Mouse (Mus musculus): ENCODE results near the gene Cryl1.

DNA sequence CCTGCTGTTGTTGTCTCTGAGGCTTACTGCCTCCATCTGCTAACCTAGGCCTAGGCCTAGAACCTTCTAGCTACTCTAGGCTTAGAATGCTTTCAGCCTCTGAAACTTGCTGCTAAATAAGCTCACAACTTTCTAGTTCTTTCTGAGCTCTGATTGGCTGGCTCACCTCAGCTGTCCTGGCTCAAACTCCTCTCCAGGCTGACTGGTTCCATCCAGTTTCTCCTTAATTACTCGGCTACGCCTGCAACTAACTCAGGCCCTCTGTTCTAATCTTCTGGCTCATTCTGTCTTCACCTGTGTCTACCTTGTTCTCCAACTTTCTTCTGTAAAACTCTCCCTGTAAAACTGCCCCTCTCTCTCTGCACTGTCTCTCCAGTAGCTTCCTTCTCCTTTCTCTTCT lies 2.9 kb downstream of the Cryl1 start:
- no peak for TF ChIP-seq CTCF (IDR thresholded peaks at IDR 0.05; ENCODE audit: low read depth)
- no peak for TF ChIP-seq EP300 (IDR thresholded peaks at IDR 0.05; ENCODE audit: low read depth)
